Mouse (Mus musculus) megakaryocyte progenitor cell, adult 5-6 weeks (primary cell): ENCODE measurements around the gene Rhob. TPM values are rescaled to one million over a fixed set of nuclear protein-coding genes. Genes with fewer than 3 reads are reported as not detected.

Source experiments
- ATAC-seq: replicated peaks from 2 replicates; pipeline ENCODE4 v1.8.0; 2016; ENCODE audit warnings: mild to moderate bottlenecking, moderate TSS enrichment, inconsistent platforms; ENCODE audit not compliant: poor library complexity
- total RNA-seq, 2 experiments: library from RNA; stranded (forward) in 1 of 2; stranded (reverse) in 1 of 2; fragments of 157-497, 149-512 nt in 1 of 2; fragments of 200-1000 nt in 1 of 2; gene quantifications; 2 replicates each; pipeline versions ENCODE4 v1.2.3 to v1.2.4; 2015 to 2017

Gene Rhob
- 112 and 160 TPM in 2 replicates for total RNA-seq (2015)
- total RNA-seq (2017): 50.4 and 64.6 TPM in 2 replicates

- peak; percentile 72 for ATAC-seq
These were observed at the start of gene Rhob for GRCm38 (mm10) chr12:8499871-8500596. TSS of gene Rhob (minus strand) at chr12:8500009.

DNA sequence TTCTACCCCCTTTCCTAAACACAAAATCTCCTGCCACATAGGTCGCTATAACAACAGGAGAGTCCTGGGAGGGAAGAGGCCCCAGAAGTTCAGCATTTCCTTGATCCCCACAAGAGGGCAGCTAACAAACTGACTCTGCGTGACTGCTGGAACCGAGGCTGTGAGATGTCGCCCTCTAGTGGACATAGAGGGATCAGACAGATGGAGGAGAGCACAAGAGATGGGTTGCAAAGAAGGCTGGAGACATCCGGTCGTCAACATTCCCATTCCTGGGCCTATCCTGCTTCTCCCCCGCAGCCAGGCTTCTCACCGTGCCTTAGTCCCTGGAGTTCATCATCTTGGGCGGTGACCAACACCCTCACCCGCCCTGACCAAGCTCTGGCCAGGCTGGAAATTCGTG, 47.5 kb upstream of the Rhob start:
- peak; percentile 100 for ATAC-seq

GRCm38 (mm10) chr12:8546801-8547200, 47.0 kb upstream of the Rhob start:
- ATAC-seq: no peak

GRCm38 (mm10) chr12:8545066-8545610, 45.3 kb upstream of the Rhob start:
- no peak for ATAC-seq

- no peak for ATAC-seq
These were observed 42.6 kb upstream of the Rhob start for GRCm38 (mm10) chr12:8542371-8542770.

DNA sequence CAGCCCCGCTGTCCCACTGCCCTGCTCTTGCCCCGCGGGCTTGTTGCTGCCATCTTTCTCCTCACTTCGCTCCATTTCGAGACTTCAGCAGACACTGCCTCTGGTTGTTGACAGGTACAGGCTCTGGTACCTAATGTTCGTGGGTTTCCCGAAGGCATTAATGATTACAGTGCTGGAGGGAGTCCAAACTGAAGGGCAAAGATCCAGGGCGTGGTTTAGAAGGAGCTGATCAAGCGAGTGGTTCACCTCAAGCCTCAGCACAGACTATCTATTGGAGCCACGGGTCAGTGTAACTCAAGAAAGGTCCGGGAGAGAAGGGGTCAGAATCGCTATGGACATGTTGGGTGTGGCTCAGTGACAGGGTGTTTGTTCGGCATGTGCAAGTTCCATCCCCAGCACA, 39.7 kb upstream of the Rhob start:
- no peak for ATAC-seq

DNA sequence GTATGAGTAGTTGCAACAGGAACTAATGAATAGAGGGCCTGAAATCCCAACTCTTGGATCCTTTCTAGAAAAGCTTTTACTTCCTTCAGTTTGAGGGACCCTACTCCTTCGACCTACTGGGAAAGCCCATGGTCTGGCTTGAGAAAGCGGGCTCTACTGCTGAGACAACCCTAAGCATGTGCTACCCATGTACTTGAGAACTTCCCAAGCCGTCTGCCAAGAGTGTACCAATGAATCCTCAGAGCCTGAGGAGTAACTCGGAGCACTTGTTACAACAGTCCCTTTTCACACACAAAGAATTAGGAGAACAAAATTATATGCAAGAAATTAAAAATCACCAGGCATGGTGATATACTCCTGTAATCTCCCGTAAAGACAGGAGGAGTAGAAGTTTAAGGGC, 37.5 kb upstream of the Rhob start:
- ATAC-seq: no peak

GRCm38 (mm10) chr12:8536221-8536965, 36.6 kb upstream of the Rhob start:
- ATAC-seq: no peak

GRCm38 (mm10) chr12:8535596-8535995, 35.8 kb upstream of the Rhob start:
- ATAC-seq: no peak

DNA sequence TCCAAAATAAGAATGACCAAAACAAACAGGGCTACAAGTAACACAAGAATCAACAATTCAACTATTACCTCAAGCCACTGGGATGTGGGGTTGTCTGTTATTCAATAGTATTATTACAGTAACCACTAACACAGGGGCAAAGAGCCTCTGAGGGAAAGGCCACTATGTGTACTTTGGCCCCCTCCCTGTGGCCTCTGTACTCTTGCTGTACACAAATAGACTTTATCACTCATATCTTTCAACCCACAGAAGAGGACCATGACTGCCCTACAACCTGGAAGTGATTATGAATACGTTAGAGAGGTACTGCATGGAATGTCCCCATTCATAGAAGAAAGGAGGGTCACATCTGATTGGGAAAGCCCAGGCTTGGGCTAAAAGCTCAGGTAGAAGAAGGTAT, 35.1 kb upstream of the Rhob start:
- ATAC-seq: no peak

GRCm38 (mm10) chr12:8527770-8528169, 28.0 kb upstream of the Rhob start:
- no peak for ATAC-seq

DNA sequence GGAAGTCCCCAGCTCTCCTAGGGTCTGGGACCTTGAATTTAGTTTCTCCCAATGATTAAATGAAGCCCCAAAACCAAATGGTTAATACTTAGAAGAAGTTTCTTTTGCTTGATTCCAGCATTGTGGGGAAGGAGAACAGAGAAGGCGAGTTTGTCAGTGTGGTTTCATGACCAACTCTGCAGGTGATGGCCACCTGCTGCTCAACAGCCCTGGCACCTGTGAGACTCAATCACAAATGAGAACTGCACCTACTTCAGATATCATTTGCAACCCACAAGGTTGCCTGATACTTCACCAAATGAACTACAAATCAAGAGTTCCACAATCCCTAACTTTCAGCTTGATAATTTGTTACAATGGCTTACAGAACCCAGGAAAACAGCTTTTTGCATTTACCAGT, 27.4 kb upstream of the Rhob start:
- ATAC-seq: no peak

- no peak for ATAC-seq
These were observed 24.3 kb upstream of the Rhob start for GRCm38 (mm10) chr12:8524062-8524461.

DNA sequence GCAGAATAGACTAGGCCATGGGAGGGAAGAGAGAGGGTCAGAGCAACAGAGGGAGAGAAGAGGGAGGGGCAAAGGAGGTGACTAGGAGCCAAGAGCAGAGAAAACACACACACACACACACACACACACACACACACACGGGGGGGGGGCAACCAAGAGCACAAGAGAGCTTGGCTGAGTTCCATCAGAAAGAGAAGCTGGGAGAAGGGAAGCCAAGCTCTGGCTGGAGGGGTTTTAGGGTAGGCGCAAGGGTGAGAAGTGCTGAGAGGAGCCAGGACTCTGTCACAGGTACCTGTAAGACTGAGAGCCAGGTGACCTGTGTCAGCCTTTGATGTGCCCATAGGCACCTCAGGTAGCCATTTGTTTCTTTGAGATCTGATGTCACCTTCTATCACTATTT, 22.9 kb upstream of the Rhob start:
- ATAC-seq: no peak

GRCm38 (mm10) chr12:8521375-8522047, 21.7 kb upstream of the Rhob start:
- peak; percentile 91 for ATAC-seq

DNA sequence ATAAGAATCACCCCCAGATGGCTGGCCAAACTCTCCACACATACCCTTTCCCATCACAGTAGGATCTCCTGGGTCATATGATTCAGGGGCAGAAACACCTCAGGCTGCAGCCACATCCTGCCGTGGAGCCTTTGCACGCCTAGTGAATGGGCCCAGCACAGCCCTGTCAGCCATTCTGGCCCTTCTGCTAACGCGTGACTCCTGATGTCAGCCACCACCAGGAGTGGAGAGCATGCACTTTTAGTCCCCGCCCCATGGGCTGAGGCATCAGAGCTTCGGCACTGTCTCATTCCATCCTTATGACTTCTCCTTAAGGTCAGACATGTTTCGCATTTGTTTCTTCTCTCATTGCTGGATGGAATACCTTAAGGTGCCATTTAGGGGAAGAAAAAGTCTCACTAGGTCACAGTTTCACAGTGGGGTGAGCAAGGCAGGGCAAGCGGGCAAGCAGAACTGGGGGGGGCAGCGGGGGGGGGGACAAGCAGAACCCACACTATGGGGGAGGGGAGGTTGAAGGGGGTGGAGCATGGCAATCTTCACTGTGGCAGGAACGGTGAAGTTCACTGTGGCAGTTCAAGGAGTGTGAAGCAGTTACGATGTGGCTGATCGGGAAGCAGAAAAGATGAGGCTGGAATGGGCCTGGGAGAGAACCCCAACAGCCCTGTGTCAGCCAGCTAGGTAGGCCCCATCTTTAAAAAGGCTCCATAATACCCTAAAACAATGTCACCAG, 19.8 kb upstream of the Rhob start:
- peak; percentile 33 for ATAC-seq

- no peak for ATAC-seq
These were observed 11.5 kb upstream of the Rhob start for GRCm38 (mm10) chr12:8511037-8511882.

- ATAC-seq: peak; percentile 38
These were observed 10.6 kb upstream of the Rhob start for GRCm38 (mm10) chr12:8510317-8510988.

DNA sequence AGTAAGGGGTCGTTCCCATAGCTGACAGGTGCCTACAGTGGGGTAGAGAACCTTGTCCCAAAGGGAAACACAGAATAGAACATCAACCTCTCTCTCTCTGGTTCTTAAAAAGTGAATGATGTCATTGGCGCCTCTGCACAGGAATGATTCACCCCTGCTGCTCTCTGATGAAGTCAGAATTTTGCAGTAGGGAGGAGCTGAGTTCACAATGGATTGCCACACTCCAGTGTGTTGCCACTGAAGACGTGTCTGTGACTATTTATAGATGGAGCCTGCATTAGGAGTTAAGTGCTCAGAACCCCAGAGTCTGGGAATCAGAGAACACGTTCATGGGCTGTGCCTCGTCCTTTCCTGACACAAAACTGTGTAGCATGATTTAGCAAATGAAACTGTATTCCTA, 9.9 kb upstream of the Rhob start:
- ATAC-seq: peak; percentile 70
